Mouse (Mus musculus): ENCODE measurements around the gene Rbm33. TPM values are rescaled to one million over a fixed set of nuclear protein-coding genes. Genes with fewer than 3 reads are reported as not detected.

Rbm33 gene
- polyA plus RNA-seq, 1 experiment from 2014 or later = 31.4 TPM

- peaks cover 82% of the 10 kb centered on the region for H3K27me3 ChIP-seq (ENCODE audit: control insufficient read depth, insufficient read depth, low read length)
- peak; percentile 21; the same call in 1 of the 2 replicates for ATAC-seq (ENCODE audit: low FRiP score, low TSS enrichment)
- no peak overlapping the region for H3K9ac ChIP-seq (replicated peaks; ENCODE audit: low read length)
- H3K27ac ChIP-seq (replicated peaks; ENCODE audit: low read depth, low read length) = 0 out of 2 replicates have a peak overlapping the region, but pooled peaks have one; percentile 32
- H3K4me1 ChIP-seq (ENCODE audit: control insufficient read depth, insufficient read depth, low read length) = peaks cover 25% of the 10 kb centered on the region
- under 1% methylated on average over 27 of the region's 27 CpGs for WGBS
- peak overlapping the region; percentile 72 for H3K4me2 ChIP-seq (ENCODE audit: low read length)
- no peaks in the 10 kb centered on the region for H3K36me3 ChIP-seq (ENCODE audit: control insufficient read depth, insufficient read depth, low read length)
- DNase-seq = peak; percentile 44
- peak overlapping the region; percentile 40 for H3K4me3 ChIP-seq (replicated peaks; ENCODE audit: low read depth, low read length)
- H3K9me3 ChIP-seq (ENCODE audit: control insufficient read depth, low read length) = no peaks in the 10 kb centered on the region
Measured at GRCm38 (mm10) chr5:28458821-28459240, 141.9 kb downstream of the Rbm33 start.

GRCm38 (mm10) chr5:28459456-28460225 lies 142.7 kb downstream of the Rbm33 start:
- H3K27ac ChIP-seq (replicated peaks; ENCODE audit: low read depth, low read length) = no peak overlapping the region; the same call in 1 of the 2 replicates
- WGBS = under 1% methylated on average over 41 of the region's 41 CpGs
- DNase-seq = peak; percentile 60
- peak overlapping the region; percentile 72 for H3K4me2 ChIP-seq (ENCODE audit: low read length)
- H3K27me3 ChIP-seq (ENCODE audit: control insufficient read depth, insufficient read depth, low read length) = peaks cover 91% of the 10 kb centered on the region
- H3K4me3 ChIP-seq (replicated peaks; ENCODE audit: low read depth, low read length) = peak overlapping the region; percentile 40; the same call in 1 of the 2 replicates
- no peaks in the 10 kb centered on the region for H3K36me3 ChIP-seq (ENCODE audit: control insufficient read depth, insufficient read depth, low read length)
- no peaks in the 10 kb centered on the region for H3K9me3 ChIP-seq (ENCODE audit: control insufficient read depth, low read length)
- no peak overlapping the region for H3K9ac ChIP-seq (replicated peaks; ENCODE audit: low read length)
- peak; percentile 49 for ATAC-seq (ENCODE audit: low FRiP score, low TSS enrichment)
- H3K4me1 ChIP-seq (ENCODE audit: control insufficient read depth, insufficient read depth, low read length) = peaks cover 29% of the 10 kb centered on the region

GRCm38 (mm10) chr5:28460556-28461350 lies 143.8 kb downstream of the Rbm33 start:
- H3K4me3 ChIP-seq (replicated peaks; ENCODE audit: low read depth, low read length) = no peak overlapping the region

GRCm38 (mm10) chr5:28461376-28461775 lies 144.5 kb downstream of the Rbm33 start:
- Histone ChIP-seq H3K9me3 (ENCODE audit: control insufficient read depth, low read length) (no peaks in the 10 kb centered on the region), H3K9ac (replicated peaks; ENCODE audit: low read length) (no peak overlapping the region), H3K27me3 (ENCODE audit: control insufficient read depth, insufficient read depth, low read length) (peaks cover 98% of the 10 kb centered on the region), H3K4me1 (ENCODE audit: control insufficient read depth, insufficient read depth, low read length) (peaks cover 29% of the 10 kb centered on the region), H3K4me2 (ENCODE audit: low read length) (no peak overlapping the region), H3K36me3 (ENCODE audit: control insufficient read depth, insufficient read depth, low read length) (no peaks in the 10 kb centered on the region), H3K27ac (replicated peaks; ENCODE audit: low read depth, low read length) (no peak overlapping the region), H3K4me3 (replicated peaks; ENCODE audit: low read depth, low read length) (no peak overlapping the region)
- DNase-seq (no peak), ATAC-seq (ENCODE audit: low FRiP score, low TSS enrichment) (no peak)
- WGBS = 10% methylated on average over 11 of the region's 11 CpGs

More at GRCm38 (mm10) chr5:28460556-28461350, 143.8 kb downstream of the Rbm33 start:
- no peak overlapping the region for H3K9ac ChIP-seq (replicated peaks; ENCODE audit: low read length)
- no peaks in the 10 kb centered on the region for H3K36me3 ChIP-seq (ENCODE audit: control insufficient read depth, insufficient read depth, low read length)
- H3K4me2 ChIP-seq (ENCODE audit: low read length) = peak overlapping the region; percentile 72
- H3K27ac ChIP-seq (replicated peaks; ENCODE audit: low read depth, low read length) = no peak overlapping the region
- peaks cover 98% of the 10 kb centered on the region for H3K27me3 ChIP-seq (ENCODE audit: control insufficient read depth, insufficient read depth, low read length)
- no peaks in the 10 kb centered on the region for H3K9me3 ChIP-seq (ENCODE audit: control insufficient read depth, low read length)
- ATAC-seq (ENCODE audit: low FRiP score, low TSS enrichment) (no peak), DNase-seq (peak; percentile 46)
- under 1% methylated on average over 17 of the region's 17 CpGs for WGBS
- H3K4me1 ChIP-seq (ENCODE audit: control insufficient read depth, insufficient read depth, low read length) = peaks cover 29% of the 10 kb centered on the region

- Histone ChIP-seq H3K4me3 (replicated peaks; ENCODE audit: low read depth, low read length) (peak overlapping the region; percentile 52), H3K27ac (replicated peaks; ENCODE audit: low read depth, low read length) (no peak overlapping the region), H3K27me3 (ENCODE audit: control insufficient read depth, insufficient read depth, low read length) (peaks cover 98% of the 10 kb centered on the region), H3K36me3 (ENCODE audit: control insufficient read depth, insufficient read depth, low read length) (no peaks in the 10 kb centered on the region), H3K4me2 (ENCODE audit: low read length) (peak overlapping the region; percentile 84), H3K9me3 (ENCODE audit: control insufficient read depth, low read length) (no peaks in the 10 kb centered on the region), H3K9ac (replicated peaks; ENCODE audit: low read length) (peak overlapping the region; percentile 26; the same call in 1 of the 2 replicates), H3K4me1 (ENCODE audit: control insufficient read depth, insufficient read depth, low read length) (peaks cover 25% of the 10 kb centered on the region)
- under 1% methylated on average over 33 of the region's 33 CpGs for WGBS
- peak; percentile 76 for DNase-seq
- no peak for ATAC-seq (ENCODE audit: low FRiP score, low TSS enrichment)
Measured at GRCm38 (mm10) chr5:28462741-28463590, 146.0 kb downstream of the Rbm33 start.

GRCm38 (mm10) chr5:28463656-28464055 lies 146.7 kb downstream of the Rbm33 start:
- peaks cover 21% of the 10 kb centered on the region; the same call in 1 of the 2 replicates for H3K4me1 ChIP-seq (ENCODE audit: control insufficient read depth, insufficient read depth, low read length)
- WGBS = 3% methylated on average over 10 of the region's 10 CpGs

GRCm38 (mm10) chr5:28464361-28465098 lies 147.6 kb downstream of the Rbm33 start:
- DNase-seq (peak; percentile 69), ATAC-seq (ENCODE audit: low FRiP score, low TSS enrichment) (0 out of 2 replicates have a peak, but pooled peaks have one; percentile 50)
- under 1% methylated on average over 76 of the region's 76 CpGs for WGBS
- peak overlapping the region; percentile 48; the same call in 1 of the 2 replicates for H3K9ac ChIP-seq (replicated peaks; ENCODE audit: low read length)
- peaks cover 94% of the 10 kb centered on the region for H3K27me3 ChIP-seq (ENCODE audit: control insufficient read depth, insufficient read depth, low read length)
- no peaks in the 10 kb centered on the region for H3K36me3 ChIP-seq (ENCODE audit: control insufficient read depth, insufficient read depth, low read length)
- H3K27ac ChIP-seq (replicated peaks; ENCODE audit: low read depth, low read length) = peak overlapping the region; percentile 52
- H3K9me3 ChIP-seq (ENCODE audit: control insufficient read depth, low read length) = no peaks in the 10 kb centered on the region
- peak overlapping the region; percentile 52 for H3K4me3 ChIP-seq (replicated peaks; ENCODE audit: low read depth, low read length)
- peaks cover 21% of the 10 kb centered on the region; the same call in 1 of the 2 replicates for H3K4me1 ChIP-seq (ENCODE audit: control insufficient read depth, insufficient read depth, low read length)
- peak overlapping the region; percentile 84 for H3K4me2 ChIP-seq (ENCODE audit: low read length)

More at GRCm38 (mm10) chr5:28463656-28464055, 146.7 kb downstream of the Rbm33 start:
- ATAC-seq (ENCODE audit: low FRiP score, low TSS enrichment) (no peak), DNase-seq (no peak)
- Histone ChIP-seq H3K4me3 (replicated peaks; ENCODE audit: low read depth, low read length) (peak overlapping the region; percentile 52), H3K36me3 (ENCODE audit: control insufficient read depth, insufficient read depth, low read length) (no peaks in the 10 kb centered on the region), H3K9ac (replicated peaks; ENCODE audit: low read length) (no peak overlapping the region), H3K9me3 (ENCODE audit: control insufficient read depth, low read length) (no peaks in the 10 kb centered on the region), H3K4me2 (ENCODE audit: low read length) (peak overlapping the region; percentile 84), H3K27ac (replicated peaks; ENCODE audit: low read depth, low read length) (no peak overlapping the region), H3K27me3 (ENCODE audit: control insufficient read depth, insufficient read depth, low read length) (peaks cover 98% of the 10 kb centered on the region)
